Mouse (Mus musculus) left cerebral cortex, postnatal 10 days (tissue): ENCODE measurements around the gene 2010111I01Rik. TPM values are rescaled to one million over a fixed set of nuclear protein-coding genes. Genes with fewer than 3 reads are reported as not detected.
"Not testable (repeated sequence)": the region's sequence is repeated elsewhere in the genome, so short reads cannot be mapped to it uniquely, and the experiment has no call there.

Source experiments
- DNase-seq, 2 experiments: peaks; one replicate each; pipeline ENCODE4 v3.0.0; 2021 to 2022; ENCODE audit warnings: low spot score in 2 of 2, mixed read lengths in 1 of 2; ENCODE audit errors: extremely low spot score in 1 of 2
- intact Hi-C: fragments of 180-260 bp; cut with DNase I; formaldehyde crosslinking; loops from one replicate; pipeline ENCODE4 v1.15.1; 2025
- total RNA-seq, 2 experiments: library from RNA; stranded (reverse); gene quantifications; 2 replicates each; pipeline ENCODE4 v1.2.3; 2021

2010111I01Rik gene
- total RNA-seq: 10 to 100 TPM; 62.1 to 69.1 TPM

GRCm38 (mm10) chr13:62964640-62965311, at the start of gene 2010111I01Rik:
Gene 2010111I01Rik, plus strand, starts transcription at chr13:62964893.
- intact Hi-C loops: no loop called here
- DNase-seq: peak; percentile 95 to 99

GRCm38 (mm10) chr13:62916675-62917074, 48.0 kb upstream of the 2010111I01Rik start:
- peak in 1 of 2 experiments; percentile 51 for DNase-seq
- intact Hi-C loops: no loop called here

- DNase-seq: no peak
- intact Hi-C loops: no loop called here
Measured at GRCm38 (mm10) chr13:62917416-62918110, 47.1 kb upstream of the 2010111I01Rik start.

GRCm38 (mm10) chr13:62919647-62920341, 44.9 kb upstream of the 2010111I01Rik start:
- intact Hi-C loops: no loop called here
- peak; percentile 72 to 89 for DNase-seq

GRCm38 (mm10) chr13:62922645-62923044, 42.0 kb upstream of the 2010111I01Rik start:
- intact Hi-C loops: loop anchor here (2.0 kb wide), 1 partner anchor 410 kb away; no protein-coding TSS in a partner anchor
- no peak for DNase-seq

GRCm38 (mm10) chr13:62923182-62923581, 41.5 kb upstream of the 2010111I01Rik start:
- DNase-seq: no peak
- intact Hi-C loops: loop anchor here (2.0 kb wide), 1 partner anchor 410 kb away; no protein-coding TSS in a partner anchor

GRCm38 (mm10) chr13:62926479-62926878, 38.2 kb upstream of the 2010111I01Rik start:
- intact Hi-C loops: no loop called here
- peak in 1 of 2 experiments; percentile 45 for DNase-seq

- DNase-seq: no peak
- intact Hi-C loops: no loop called here
Measured at GRCm38 (mm10) chr13:62927470-62927869, 37.2 kb upstream of the 2010111I01Rik start.

GRCm38 (mm10) chr13:62929144-62929543, 35.5 kb upstream of the 2010111I01Rik start:
- DNase-seq, intact Hi-C loops: not testable (repeated sequence)

GRCm38 (mm10) chr13:62929766-62930389, 34.8 kb upstream of the 2010111I01Rik start:
- intact Hi-C loops: no loop called here

GRCm38 (mm10) chr13:62932452-62932851, 32.2 kb upstream of the 2010111I01Rik start:
- intact Hi-C loops: no loop called here
- DNase-seq: no peak

More at GRCm38 (mm10) chr13:62929766-62930389, 34.8 kb upstream of the 2010111I01Rik start:
- DNase-seq: no peak

GRCm38 (mm10) chr13:62939371-62939770, 25.3 kb upstream of the 2010111I01Rik start:
- intact Hi-C loops: no loop called here
- no peak for DNase-seq

- no peak for DNase-seq
- intact Hi-C loops: loop anchor here (10.0 kb wide), 1 partner anchor 305 kb away; no protein-coding TSS in a partner anchor
Measured at GRCm38 (mm10) chr13:62939797-62940196, 24.9 kb upstream of the 2010111I01Rik start.

- DNase-seq: peak; percentile 28 to 59
- intact Hi-C loops: loop anchor here (10.0 kb wide), 1 partner anchor 304 kb away; no protein-coding TSS in a partner anchor
Measured at GRCm38 (mm10) chr13:62940721-62941120, 24.0 kb upstream of the 2010111I01Rik start.

GRCm38 (mm10) chr13:62941341-62942005, 23.2 kb upstream of the 2010111I01Rik start:
- intact Hi-C loops: loop anchor here (10.0 kb wide), 1 partner anchor 303 kb away; no protein-coding TSS in a partner anchor
- no peak for DNase-seq

- intact Hi-C loops: loop anchor here (10.0 kb wide), 1 partner anchor 301 kb away; no protein-coding TSS in a partner anchor
- no peak for DNase-seq
Measured at GRCm38 (mm10) chr13:62943274-62943830, 21.3 kb upstream of the 2010111I01Rik start.

- intact Hi-C loops: loop anchor here (10.0 kb wide), 1 partner anchor 301 kb away; no protein-coding TSS in a partner anchor
- DNase-seq: no peak
Measured at GRCm38 (mm10) chr13:62944109-62944508, 20.6 kb upstream of the 2010111I01Rik start.
